Mouse (Mus musculus) testis, adult 2 months (tissue): ENCODE data around the gene Zkscan14.

Experiments used
- CTCF ChIP-seq: fragments of 200-500 bp; IDR thresholded peaks from 2 replicates; pipeline ENCODE4 v1.5.1; 2012; ENCODE audit warnings: low read depth, mild to moderate bottlenecking, inconsistent platforms, low read length, moderate library complexity; ENCODE audit not compliant: control insufficient read depth, insufficient read depth, insufficient replicate concordance
- POLR2A ChIP-seq: fragments of 200-500 bp; IDR thresholded peaks from 2 replicates; pipeline ENCODE4 v1.6.1; 2012; ENCODE audit warnings: low read depth, mild to moderate bottlenecking, inconsistent platforms, low read length, moderate library complexity; ENCODE audit not compliant: control insufficient read depth

DNA sequence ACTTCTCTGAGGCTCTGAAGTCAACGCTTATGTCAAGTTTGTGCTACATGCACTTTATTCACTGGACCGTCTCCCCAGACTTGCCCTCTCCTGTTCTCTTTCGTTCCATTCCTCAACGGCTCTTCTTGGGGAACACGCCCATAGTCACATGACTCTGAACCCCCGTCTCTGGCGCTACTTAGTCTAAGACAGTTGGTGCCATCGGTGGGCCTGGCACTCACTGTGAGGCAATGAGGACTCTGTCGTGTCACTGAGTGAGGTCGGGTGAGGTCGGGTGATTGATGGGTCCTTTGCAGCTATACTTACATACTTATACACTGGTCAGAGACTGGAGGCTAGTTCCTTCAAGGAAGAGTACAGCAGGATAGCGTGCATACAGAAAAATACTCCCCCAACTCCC, 21.7 kb upstream of the Zkscan14 start:
- TF ChIP-seq POLR2A (no peak), CTCF (no peak)
